Mouse (Mus musculus): ENCODE data around the gene Tipin. TPM values are rescaled to one million over a fixed set of nuclear protein-coding genes. Genes with fewer than 3 reads are reported as not detected.
A peak's percentile ranks its signal among the peaks of the same experiment; 100 is the strongest.

The Tipin gene
- polyA plus RNA-seq, 1 experiment from 2014 or later, result 269 TPM

GRCm38 (mm10) chr9:64335825-64336224, 54.4 kb downstream of the Tipin start:
- H3K27me3 ChIP-seq (replicated peaks; ENCODE audit: low read depth, poor library complexity, severe bottlenecking), result no peaks in the 10 kb centered on the region
- H3K4me1 ChIP-seq, result peaks cover 19% of the 10 kb centered on the region
- DNase-seq (ENCODE audit: low spot score), result no peak
- no peak overlapping the region for H3K4me3 ChIP-seq
- WGBS, result 85% methylated on average over 6 of the region's 6 CpGs
- H3K9me3 ChIP-seq, result no peaks in the 10 kb centered on the region
- H3K36me3 ChIP-seq (replicated peaks), result peaks cover 30% of the 10 kb centered on the region
- no peak overlapping the region for H3K27ac ChIP-seq (replicated peaks)

- Histone ChIP-seq H3K4me3 (peak overlapping the region; percentile 18; the same call in 1 of the 2 replicates), H3K27me3 (replicated peaks; ENCODE audit: low read depth, poor library complexity, severe bottlenecking) (no peaks in the 10 kb centered on the region), H3K4me1 (peaks cover 32% of the 10 kb centered on the region), H3K36me3 (replicated peaks) (peaks cover 26% of the 10 kb centered on the region), H3K9me3 (no peaks in the 10 kb centered on the region), H3K27ac (replicated peaks) (no peak overlapping the region)
- WGBS, result 27% methylated on average over 8 of the region's 8 CpGs
- DNase-seq (ENCODE audit: low spot score), result no peak
Measured at GRCm38 (mm10) chr9:64339361-64339760, 58.0 kb downstream of the Tipin start.

- Histone ChIP-seq H3K36me3 (replicated peaks) (peaks cover 16% of the 10 kb centered on the region), H3K27ac (replicated peaks) (peak overlapping the region; percentile 100), H3K9me3 (no peaks in the 10 kb centered on the region), H3K4me1 (peaks cover 32% of the 10 kb centered on the region), H3K27me3 (replicated peaks; ENCODE audit: low read depth, poor library complexity, severe bottlenecking) (no peaks in the 10 kb centered on the region), H3K4me3 (peak overlapping the region; percentile 79)
- whole genome bisulfite sequencing, result under 1% methylated on average over 85 of the region's 85 CpGs
- DNase-seq (ENCODE audit: low spot score), result peak; percentile 87
Measured at GRCm38 (mm10) chr9:64340351-64341253, 59.2 kb downstream of the Tipin start.

GRCm38 (mm10) chr9:64341254-64341566, 59.8 kb downstream of the Tipin start, which contains the start of gene Dis3l:
Dis3l (minus strand) TSS chr9:64341288.
- peak within 1 kb of the TSS; percentile 100 for H3K27ac ChIP-seq (replicated peaks)
- H3K36me3 ChIP-seq (replicated peaks), result peaks cover 10% of the 10 kb centered on the region
- H3K9me3 ChIP-seq, result no peaks in the 10 kb centered on the region
- H3K4me1 ChIP-seq, result peaks cover 32% of the 10 kb centered on the region
- DNase-seq (ENCODE audit: low spot score), result no peak
- 20% methylated on average over 16 of the region's 16 CpGs for WGBS
- no peaks in the 10 kb centered on the region for H3K27me3 ChIP-seq (replicated peaks; ENCODE audit: low read depth, poor library complexity, severe bottlenecking)
- H3K4me3 ChIP-seq, result peak within 1 kb of the TSS; percentile 79

GRCm38 (mm10) chr9:64341671-64342070, 60.3 kb downstream of the Tipin start:
- no peak for DNase-seq (ENCODE audit: low spot score)
- Histone ChIP-seq H3K4me3 (0 out of 2 replicates have a peak overlapping the region, but pooled peaks have one; percentile 79), H3K9me3 (no peaks in the 10 kb centered on the region), H3K4me1 (peaks cover 32% of the 10 kb centered on the region), H3K27me3 (replicated peaks; ENCODE audit: low read depth, poor library complexity, severe bottlenecking) (no peaks in the 10 kb centered on the region), H3K27ac (replicated peaks) (0 out of 2 replicates have a peak overlapping the region, but pooled peaks have one; percentile 100), H3K36me3 (replicated peaks) (peaks cover 5% of the 10 kb centered on the region; the same call in 1 of the 2 replicates)
- WGBS, result 86% methylated on average over 8 of the region's 8 CpGs

GRCm38 (mm10) chr9:64343656-64344055, 62.3 kb downstream of the Tipin start:
- no peak overlapping the region for H3K27ac ChIP-seq (replicated peaks)
- WGBS, result 93% methylated on average over 2 of the region's 2 CpGs
- no peaks in the 10 kb centered on the region for H3K36me3 ChIP-seq (replicated peaks)
- H3K9me3 ChIP-seq, result no peaks in the 10 kb centered on the region
- H3K27me3 ChIP-seq (replicated peaks; ENCODE audit: low read depth, poor library complexity, severe bottlenecking), result no peaks in the 10 kb centered on the region
- DNase-seq (ENCODE audit: low spot score), result no peak
- H3K4me1 ChIP-seq, result peaks cover 32% of the 10 kb centered on the region
- H3K4me3 ChIP-seq, result no peak overlapping the region

GRCm38 (mm10) chr9:64345931-64346330, 64.5 kb downstream of the Tipin start:
- Histone ChIP-seq H3K36me3 (replicated peaks) (no peaks in the 10 kb centered on the region), H3K27ac (replicated peaks) (no peak overlapping the region), H3K4me3 (no peak overlapping the region), H3K4me1 (peaks cover 12% of the 10 kb centered on the region), H3K27me3 (replicated peaks; ENCODE audit: low read depth, poor library complexity, severe bottlenecking) (no peaks in the 10 kb centered on the region), H3K9me3 (no peaks in the 10 kb centered on the region)
- DNase-seq (ENCODE audit: low spot score), result no peak
- 62% methylated on average over 5 of the region's 5 CpGs for WGBS

GRCm38 (mm10) chr9:64347377-64347776, 66.0 kb downstream of the Tipin start:
- no peak for DNase-seq (ENCODE audit: low spot score)

GRCm38 (mm10) chr9:64349490-64349889, 68.1 kb downstream of the Tipin start:
- H3K4me3 ChIP-seq, result no peak overlapping the region
- H3K36me3 ChIP-seq (replicated peaks), result no peaks in the 10 kb centered on the region
- no peak overlapping the region for H3K27ac ChIP-seq (replicated peaks)
- no peaks in the 10 kb centered on the region for H3K27me3 ChIP-seq (replicated peaks; ENCODE audit: low read depth, poor library complexity, severe bottlenecking)
- H3K4me1 ChIP-seq, result no peaks in the 10 kb centered on the region
- WGBS, result 65% methylated on average over 5 of the region's 5 CpGs
- no peaks in the 10 kb centered on the region for H3K9me3 ChIP-seq
- DNase-seq (ENCODE audit: low spot score), result no peak

More at GRCm38 (mm10) chr9:64347377-64347776, 66.0 kb downstream of the Tipin start:
- 0% methylated on average over 1 of the region's 1 CpGs for WGBS
- Histone ChIP-seq H3K27me3 (replicated peaks; ENCODE audit: low read depth, poor library complexity, severe bottlenecking) (no peaks in the 10 kb centered on the region), H3K36me3 (replicated peaks) (no peaks in the 10 kb centered on the region), H3K9me3 (no peaks in the 10 kb centered on the region), H3K4me1 (peaks cover 1% of the 10 kb centered on the region), H3K4me3 (no peak overlapping the region), H3K27ac (replicated peaks) (no peak overlapping the region)

- WGBS, result 35% methylated on average over 3 of the region's 3 CpGs
- H3K4me1 ChIP-seq, result no peaks in the 10 kb centered on the region
- H3K9me3 ChIP-seq, result no peaks in the 10 kb centered on the region
- H3K4me3 ChIP-seq, result no peak overlapping the region
- no peak overlapping the region for H3K27ac ChIP-seq (replicated peaks)
- DNase-seq (ENCODE audit: low spot score), result peak; percentile 27
- no peaks in the 10 kb centered on the region for H3K27me3 ChIP-seq (replicated peaks; ENCODE audit: low read depth, poor library complexity, severe bottlenecking)
- no peaks in the 10 kb centered on the region for H3K36me3 ChIP-seq (replicated peaks)
Measured at GRCm38 (mm10) chr9:64351191-64351590, 69.8 kb downstream of the Tipin start.

Other genes with a start within 250 kb of the Tipin start
- gene Lctl, start 164.4 kb upstream of the Tipin start, polyA plus RNA-seq (2016; fragmentation: Nextera tagmentation; extraction: Ambion mirVana), result 0.11 TPM in 1 of 2 replicates, not detected in the other
- 43.7 and 46.1 TPM in 2 replicates for gene Zwilch, start 108.5 kb upstream of the Tipin start, polyA plus RNA-seq (2016; fragmentation: Nextera tagmentation; extraction: Ambion mirVana)
- gene Rpl4, start 108.2 kb upstream of the Tipin start, polyA plus RNA-seq (2016; fragmentation: Nextera tagmentation; extraction: Ambion mirVana), result 1,235 and 1,262 TPM in 2 replicates
- gene Snapc5, start 102.3 kb upstream of the Tipin start, polyA plus RNA-seq (2016; fragmentation: Nextera tagmentation; extraction: Ambion mirVana), result 29.0 and 31.8 TPM in 2 replicates
- 3.9 and 4.4 TPM in 2 replicates for gene Uchl4, start 46.4 kb upstream of the Tipin start, polyA plus RNA-seq (2016; fragmentation: Nextera tagmentation; extraction: Ambion mirVana)
- 82.6 and 89.3 TPM in 2 replicates for gene Map2k1, start 27.9 kb upstream of the Tipin start, polyA plus RNA-seq (2016; fragmentation: Nextera tagmentation; extraction: Ambion mirVana)
- 20.0 and 23.1 TPM in 2 replicates for gene Dis3l, start 59.7 kb downstream of the Tipin start, polyA plus RNA-seq (2016; fragmentation: Nextera tagmentation; extraction: Ambion mirVana)
- 0.96 and 1.6 TPM in 2 replicates for gene Megf11, start 104.0 kb downstream of the Tipin start, polyA plus RNA-seq (2016; fragmentation: Nextera tagmentation; extraction: Ambion mirVana)